Mouse (Mus musculus) kidney, postnatal 4 days (tissue): ENCODE results near the gene Ckap2.

Experiments
- DNase-seq, 2 experiments: peaks; one replicate each; pipeline ENCODE4 v3.0.0; 2021; ENCODE audit warnings: mixed read lengths in 2 of 2

The Ckap2 gene

DNA sequence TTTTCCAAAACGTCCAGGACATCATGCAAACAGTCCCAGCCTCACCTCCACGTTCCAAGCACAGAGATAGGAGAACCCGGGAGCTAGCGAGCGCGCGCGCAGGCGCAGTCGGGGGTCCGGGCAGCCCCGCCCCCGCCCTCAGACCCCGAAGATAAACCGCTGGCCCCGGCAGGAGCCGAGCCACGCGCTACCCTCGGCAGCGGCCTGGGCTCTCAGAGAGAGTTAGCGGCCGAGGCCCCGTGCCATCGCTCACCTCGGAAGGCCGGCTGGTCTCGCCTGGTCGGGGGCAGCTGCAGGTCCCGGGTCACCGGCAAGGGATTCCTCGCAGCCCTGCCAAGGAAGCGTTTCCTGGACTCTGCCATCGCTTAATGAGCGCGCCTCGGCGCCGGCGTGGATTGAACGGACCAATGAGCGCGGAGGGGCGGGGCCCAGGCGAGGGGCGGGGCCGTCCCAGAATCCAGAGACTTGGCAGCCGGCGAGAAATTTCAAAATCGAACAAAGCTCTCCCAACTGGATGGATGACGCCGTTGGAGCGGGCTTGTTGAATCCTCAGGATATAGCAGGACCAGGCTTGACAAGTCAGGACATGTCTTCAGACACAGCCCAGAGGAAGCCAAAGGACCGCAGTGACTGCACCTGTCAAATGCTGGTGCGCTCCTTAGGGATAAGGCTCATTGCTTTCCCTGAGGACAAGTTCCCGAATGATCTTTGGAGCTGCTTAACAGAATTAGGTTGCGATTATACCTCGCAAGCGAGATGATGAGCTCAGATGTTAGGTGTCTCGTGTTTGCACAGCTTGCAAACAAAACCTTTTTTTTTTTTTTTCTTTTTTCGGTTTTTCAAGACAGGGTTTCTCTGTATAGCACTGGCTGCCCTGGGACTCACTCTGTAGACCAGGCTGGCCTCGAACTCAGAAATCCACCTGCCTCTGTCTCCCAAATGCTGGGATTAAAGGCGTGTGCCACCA, at the start of gene Ckap2:
Gene Ckap2, minus strand, starts transcription at position 389 of the 967 bp plus-strand sequence.
- peak; percentile 96 to 97 for DNase-seq

- DNase-seq: peak in 1 of 2 experiments; percentile 18
These were observed 43.0 kb upstream of the Ckap2 start for GRCm38 (mm10) chr8:22228621-22229020.

DNA sequence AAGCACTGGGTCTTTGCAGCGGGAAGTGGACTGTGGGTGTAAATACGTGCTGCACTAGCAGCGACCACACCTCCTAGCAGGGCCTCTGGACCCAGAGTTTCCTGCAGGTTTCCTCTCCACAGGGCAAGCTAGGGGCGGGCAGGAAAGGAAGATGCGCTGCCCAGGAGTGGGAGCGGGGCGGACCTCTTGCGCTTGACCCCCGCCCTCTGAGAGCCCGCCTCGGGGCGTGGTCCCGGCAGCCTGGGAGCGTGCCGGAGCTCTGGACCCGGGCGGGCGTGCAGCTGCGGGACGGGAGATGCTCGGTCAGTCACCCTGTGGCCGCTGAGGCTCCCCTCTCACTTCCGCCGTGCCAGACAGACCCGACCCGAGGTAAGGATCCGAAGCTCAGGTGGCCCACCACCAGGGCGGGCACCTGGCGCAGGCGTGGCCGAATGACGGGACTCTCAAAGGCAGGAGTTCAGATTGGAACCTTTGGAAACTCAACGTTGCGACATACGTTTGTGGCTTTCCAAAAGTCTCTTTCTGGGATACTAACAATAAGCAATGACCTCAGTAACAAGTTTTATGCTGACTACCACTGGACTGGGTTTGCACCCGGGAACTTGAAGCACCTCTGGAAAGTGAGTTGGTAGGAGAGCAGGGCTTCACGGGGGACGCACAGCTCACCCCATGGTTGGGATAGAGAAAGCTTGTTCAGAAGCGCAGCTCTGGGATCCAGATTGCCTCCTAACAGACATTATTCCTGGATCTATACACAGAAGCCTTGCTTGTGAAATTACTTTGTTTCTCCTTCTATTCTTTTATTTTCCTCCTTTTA, 41.6 kb upstream of the Ckap2 start, which contains the start of gene Thsd1:
Gene Thsd1, plus strand, starts transcription at position 253 of the 817 bp plus-strand sequence.
- DNase-seq: peak; percentile 78 to 86

GRCm38 (mm10) chr8:22226361-22226760, 40.7 kb upstream of the Ckap2 start:
- peak in 1 of 2 experiments; percentile 5 for DNase-seq

GRCm38 (mm10) chr8:22214826-22215225, 29.2 kb upstream of the Ckap2 start:
- DNase-seq: no peak

GRCm38 (mm10) chr8:22209012-22209411, 23.4 kb upstream of the Ckap2 start:
- peak in 1 of 2 experiments; percentile 18 for DNase-seq

GRCm38 (mm10) chr8:22207535-22207934, 21.9 kb upstream of the Ckap2 start:
- DNase-seq: no peak

- no peak for DNase-seq
These were observed 13.9 kb upstream of the Ckap2 start for GRCm38 (mm10) chr8:22199481-22199880.

- DNase-seq: no peak
These were observed 12.3 kb upstream of the Ckap2 start for GRCm38 (mm10) chr8:22197914-22198313.

- no peak for DNase-seq
These were observed 7.9 kb upstream of the Ckap2 start for GRCm38 (mm10) chr8:22193432-22194010.

DNA sequence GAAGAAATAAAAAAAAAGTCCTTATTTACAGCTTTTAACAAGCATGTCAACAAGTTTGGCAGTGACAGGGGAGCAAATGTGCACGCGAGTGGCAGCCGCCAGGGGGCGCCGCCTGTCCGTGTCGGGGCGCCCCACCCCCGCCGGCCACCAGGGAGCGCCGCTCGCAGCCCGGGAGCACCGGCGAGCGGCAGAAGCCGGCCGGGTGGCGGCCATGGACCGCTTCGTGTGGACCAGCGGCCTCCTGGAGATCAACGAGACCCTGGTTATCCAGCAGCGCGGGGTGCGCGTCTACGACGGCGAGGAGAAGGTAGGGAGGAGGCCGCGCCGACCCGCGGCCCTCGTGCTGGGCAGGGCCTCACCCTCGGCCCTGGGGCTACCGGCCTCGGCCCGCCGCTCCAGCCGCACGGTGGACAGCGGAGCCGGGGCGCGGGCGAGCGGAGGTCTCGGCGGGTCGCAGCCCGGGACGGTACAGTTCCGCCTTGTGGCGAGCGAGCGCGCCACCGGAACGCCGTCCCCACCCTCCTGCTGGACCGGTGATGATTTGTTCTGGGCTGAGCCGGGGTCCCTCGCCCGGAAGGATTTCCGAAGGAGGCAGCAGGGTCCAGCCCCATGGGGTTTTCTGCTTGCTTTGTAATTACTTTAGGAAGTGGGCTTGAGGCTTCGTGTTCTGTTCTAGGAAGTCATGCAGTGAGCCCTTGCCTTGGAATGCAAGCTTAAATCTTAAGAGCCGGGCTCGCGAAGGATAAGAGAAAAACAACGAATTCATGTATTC, 7.2 kb upstream of the Ckap2 start, which contains the start of gene Vps36:
Gene Vps36, plus strand, starts transcription at position 150 of the 772 bp plus-strand sequence.
- peak; percentile 91 to 95 for DNase-seq

GRCm38 (mm10) chr8:22184884-22185283, 735 bp downstream of the Ckap2 start:
- peak; percentile 34 to 49 for DNase-seq

GRCm38 (mm10) chr8:22175966-22176365, 9.7 kb downstream of the Ckap2 start:
- DNase-seq: no peak

DNA sequence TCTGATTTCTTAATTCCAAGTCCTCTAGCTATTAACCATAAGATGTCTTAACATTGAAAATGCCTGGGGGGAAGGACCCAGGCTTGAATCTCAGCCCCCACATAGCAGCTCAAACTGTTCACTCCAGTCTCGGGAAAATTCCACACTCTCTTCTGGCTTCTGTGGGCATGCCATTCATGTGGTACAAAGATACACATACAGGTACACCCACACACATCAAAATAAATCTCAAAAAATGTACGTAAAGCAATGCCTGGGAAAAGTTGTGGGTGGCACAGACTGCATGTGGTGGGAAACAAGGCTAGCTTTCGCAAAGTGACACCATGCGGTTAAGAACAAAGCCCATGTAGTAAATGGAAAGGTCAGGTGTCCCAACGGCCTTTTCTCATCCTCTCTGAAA, 16.5 kb downstream of the Ckap2 start:
- no peak for DNase-seq

DNA sequence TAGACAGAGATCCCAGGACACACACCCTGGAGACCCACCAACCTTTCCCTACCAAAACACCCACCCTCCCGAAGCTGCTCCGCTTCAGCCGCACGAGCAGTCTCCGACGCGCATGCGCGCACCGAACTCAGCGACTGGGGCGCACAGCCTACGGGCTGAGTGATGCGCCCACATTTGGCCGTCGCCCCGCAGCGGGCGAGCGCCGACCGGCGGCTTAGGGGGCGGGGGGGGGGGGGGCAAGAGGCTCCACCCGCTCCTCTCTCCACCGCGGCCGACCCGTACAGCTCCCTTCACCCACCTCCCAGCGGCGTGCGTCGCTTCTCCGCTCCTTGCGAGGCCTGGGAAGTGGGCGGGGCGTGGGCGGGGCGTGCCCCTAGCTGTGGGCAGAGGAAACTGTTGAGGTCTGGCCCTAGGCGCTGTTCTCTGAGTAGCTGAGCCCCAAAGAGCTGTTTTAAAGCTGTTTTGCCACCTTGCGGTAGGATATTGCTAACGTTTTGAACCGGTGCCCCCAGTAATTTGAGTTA, 19.5 kb downstream of the Ckap2 start, which contains the start of gene Nek3:
Gene Nek3, minus strand, starts transcription at position 356 of the 524 bp plus-strand sequence.
- peak; percentile 88 to 93 for DNase-seq

- DNase-seq: no peak
These were observed 20.2 kb downstream of the Ckap2 start for GRCm38 (mm10) chr8:22165251-22166079.

DNA sequence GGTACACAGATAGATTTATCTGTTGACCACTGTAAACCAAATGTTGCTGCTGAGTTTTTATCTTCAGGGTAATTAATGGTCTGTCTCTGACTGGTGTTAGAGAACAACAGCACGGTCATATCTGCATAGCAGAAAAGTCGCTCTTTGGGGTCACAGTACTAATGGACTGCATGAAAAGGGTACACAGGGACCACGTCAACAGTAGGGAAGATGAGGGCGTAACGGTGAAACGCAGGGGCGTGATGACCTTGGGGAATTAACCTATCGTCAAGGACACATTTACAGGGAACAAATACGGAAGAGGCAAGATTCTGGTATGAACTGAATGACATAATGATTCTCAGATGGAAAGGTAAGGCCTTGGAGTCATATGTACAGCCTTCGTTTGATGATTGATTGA, 21.2 kb downstream of the Ckap2 start:
- DNase-seq: no peak

DNA sequence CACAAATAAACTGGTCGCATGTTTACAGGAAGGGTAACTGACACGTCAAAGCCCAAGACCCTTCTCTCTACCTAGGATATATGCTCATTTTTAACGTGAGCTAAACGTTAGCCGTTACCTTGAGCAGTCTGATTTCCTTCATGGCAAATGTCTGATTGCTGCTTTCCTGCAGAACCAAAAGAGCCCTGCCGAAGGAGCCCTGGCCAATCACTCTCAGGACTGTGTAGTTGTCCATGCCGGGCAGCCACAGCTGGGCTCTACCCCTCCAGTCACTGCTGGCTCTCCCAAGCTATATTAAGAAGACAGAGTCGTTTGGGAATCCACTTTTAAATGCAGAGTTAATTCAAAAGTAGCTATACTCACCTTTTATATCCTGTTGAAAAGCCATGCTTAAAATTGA, 23.4 kb downstream of the Ckap2 start:
- DNase-seq: no peak

GRCm38 (mm10) chr8:22150345-22150663, 35.3 kb downstream of the Ckap2 start:
- peak; percentile 21 to 34 for DNase-seq

- no peak for DNase-seq
These were observed 35.8 kb downstream of the Ckap2 start for GRCm38 (mm10) chr8:22149643-22150344.
